Mouse (Mus musculus) cerebellum, adult 9-11 months (tissue): ENCODE measurements around the gene Sox6.
A peak's percentile ranks its signal among the peaks of the same experiment; 100 is the strongest.

Source experiments
- DNase-seq: peaks from one replicate; pipeline ENCODE4 v3.0.0; 2022

Gene Sox6

DNA sequence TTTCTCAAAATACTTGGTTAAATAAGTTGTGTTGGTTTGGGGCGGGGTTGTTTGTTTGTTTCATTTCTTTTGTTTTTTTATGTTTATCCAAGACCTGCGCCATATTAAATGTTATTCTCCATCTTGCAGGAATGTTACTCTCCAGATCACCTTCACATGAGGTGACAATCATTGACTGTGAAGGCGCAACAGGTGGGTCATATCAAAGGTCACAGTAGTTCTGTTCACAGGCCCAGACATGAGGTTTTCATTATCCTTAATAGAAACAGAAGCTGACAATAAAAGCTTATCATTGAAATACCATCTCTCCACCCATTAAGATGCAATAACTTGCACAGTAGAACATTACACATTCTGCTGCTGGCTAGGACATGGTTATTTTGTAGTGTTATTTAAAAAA is 54.5 kb downstream of the Sox6 start:
- DNase-seq: no peak

DNA sequence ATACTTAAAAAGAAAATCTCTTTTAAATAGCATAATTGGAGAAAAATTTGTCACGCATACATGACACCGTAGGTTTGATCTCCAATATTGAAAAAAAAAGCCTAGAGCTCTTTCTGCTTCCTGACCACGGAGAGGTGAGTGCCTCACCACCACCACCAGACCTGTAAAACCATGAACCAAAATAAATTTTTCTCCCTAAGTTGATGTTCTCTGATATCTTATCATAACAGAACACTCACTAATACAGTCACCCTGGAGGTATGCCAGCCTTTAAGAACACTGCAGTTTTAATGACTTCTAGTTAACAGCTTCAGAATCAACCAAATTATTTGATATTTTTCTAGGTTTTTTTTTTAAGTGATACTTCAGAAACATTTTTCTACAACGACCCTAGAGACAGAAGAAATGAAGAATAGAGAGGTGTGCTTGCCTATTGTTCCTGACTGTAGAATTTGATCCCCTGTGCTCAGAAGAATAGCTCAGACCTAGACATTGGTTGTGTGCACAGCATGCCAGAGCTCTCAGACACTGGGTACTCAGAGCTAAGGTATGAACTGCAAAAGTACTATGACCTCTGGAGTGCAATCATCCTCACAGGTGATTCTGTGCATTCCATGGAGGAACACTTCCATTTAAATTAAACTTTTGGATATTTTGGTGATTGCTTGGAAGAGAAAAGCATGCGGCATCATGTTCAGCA is 58.6 kb downstream of the Sox6 start:
- DNase-seq: no peak

DNA sequence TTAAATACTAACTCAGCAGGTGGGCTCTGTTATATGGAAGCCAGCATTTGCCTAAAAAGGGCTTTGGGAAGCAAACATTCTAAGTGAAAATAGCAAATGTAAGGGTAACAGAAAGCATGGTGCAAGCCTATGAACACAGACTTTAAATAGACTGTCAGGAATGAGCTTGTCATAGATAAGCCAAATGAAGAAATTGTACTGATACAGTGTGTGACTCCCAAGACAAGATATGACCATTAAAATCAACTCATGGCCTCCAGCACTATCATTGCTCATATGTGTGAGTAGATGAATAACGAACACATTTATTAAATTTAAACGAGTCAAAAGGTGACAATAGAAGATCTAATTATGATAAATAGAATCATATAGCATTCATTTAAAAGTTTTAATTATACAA is 64.1 kb downstream of the Sox6 start:
- DNase-seq: no peak

DNA sequence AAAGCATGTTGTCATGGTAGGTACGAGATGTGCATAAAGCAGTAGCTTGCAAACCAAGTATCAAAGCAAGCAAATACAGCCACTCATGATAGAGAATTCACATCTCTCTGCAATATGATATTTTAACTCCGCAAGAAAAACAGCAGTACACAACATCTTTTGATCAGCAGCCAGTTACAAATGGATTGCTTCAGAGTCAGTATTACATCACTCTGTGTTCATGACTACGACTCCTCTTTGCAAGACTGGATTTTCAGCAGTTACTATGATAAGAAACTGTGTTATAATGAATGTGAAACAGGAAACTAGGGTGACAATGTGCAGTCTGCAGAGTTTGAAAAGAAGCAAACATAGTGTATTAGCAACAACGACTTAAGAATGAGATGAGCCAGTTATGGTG is 71.4 kb downstream of the Sox6 start:
- no peak for DNase-seq

DNA sequence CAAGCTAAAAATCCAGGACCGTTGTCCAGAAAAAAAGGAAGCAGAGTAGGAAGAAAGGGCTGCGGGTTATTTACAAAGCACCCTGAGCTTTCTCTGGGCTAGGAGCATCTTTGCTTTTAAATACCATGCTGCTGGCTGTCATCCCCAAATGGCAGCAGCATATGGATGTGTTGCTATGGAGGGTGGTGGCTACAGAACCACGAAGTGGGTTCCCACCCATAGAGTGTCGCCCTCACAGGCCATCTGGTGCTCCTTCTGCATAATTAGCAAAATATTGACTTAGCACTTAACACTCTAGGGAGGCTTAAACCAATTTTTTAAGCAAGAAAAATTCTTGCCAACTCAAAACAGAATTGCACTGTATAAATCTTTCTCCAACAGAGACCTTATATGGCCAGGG is 72.4 kb downstream of the Sox6 start:
- peak; percentile 6 for DNase-seq

DNA sequence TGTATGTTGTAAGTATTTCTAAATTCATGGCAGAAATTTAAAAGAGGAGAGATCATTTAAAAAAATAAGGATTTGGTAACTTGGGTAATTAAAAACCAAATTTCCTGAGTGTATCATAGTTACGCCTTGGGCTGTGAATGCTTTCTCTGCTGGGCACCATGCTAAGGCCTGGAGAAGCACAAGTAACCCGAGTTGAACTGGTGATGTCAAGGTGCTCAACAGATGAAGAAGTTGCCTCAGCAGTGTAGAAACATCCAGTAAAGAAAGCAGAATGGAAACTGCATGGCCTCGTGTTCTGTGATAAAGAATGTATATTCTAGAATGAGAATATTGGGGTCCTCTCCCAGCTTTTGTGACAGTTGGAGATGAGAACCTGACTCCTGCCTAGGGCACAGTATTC is 85.5 kb downstream of the Sox6 start:
- no peak for DNase-seq

DNA sequence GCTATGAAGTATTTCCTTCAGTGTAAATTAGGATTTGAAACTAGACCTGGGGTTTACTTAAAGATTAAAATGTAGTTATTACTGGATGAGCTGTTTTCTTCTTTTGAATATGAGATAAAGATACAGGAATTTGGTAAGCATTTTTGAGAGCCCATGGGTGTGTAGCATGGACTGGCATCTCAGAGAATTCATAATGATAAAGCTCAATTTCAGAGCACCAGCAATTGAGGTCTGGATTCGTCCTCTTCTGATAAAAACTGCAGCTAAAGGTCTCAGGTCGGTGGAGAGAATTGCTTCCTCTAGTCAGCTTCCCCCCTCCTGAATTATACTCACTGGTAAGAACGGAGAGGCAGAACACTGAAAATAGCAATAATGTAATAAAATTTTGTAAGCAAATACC is 86.4 kb downstream of the Sox6 start:
- no peak for DNase-seq

DNA sequence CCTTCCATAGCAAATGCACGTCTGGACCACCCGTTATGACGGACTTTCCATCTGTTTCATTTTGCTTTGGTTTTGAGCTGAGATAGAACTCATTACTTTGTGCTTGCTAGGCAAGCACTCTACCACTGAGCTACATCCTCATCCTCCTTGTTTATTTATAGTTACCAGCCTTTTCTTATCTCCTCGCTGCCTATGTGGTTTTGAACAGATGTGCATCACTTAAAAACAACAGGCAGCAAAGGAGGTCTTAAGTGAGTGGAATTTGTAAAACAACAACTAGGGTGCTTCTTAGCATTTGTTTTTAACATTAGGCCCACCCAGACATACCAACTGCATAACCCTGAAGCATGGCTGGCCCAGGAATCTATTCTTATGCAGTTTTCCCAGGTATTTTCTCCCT is 86.9 kb downstream of the Sox6 start:
- DNase-seq: no peak

DNA sequence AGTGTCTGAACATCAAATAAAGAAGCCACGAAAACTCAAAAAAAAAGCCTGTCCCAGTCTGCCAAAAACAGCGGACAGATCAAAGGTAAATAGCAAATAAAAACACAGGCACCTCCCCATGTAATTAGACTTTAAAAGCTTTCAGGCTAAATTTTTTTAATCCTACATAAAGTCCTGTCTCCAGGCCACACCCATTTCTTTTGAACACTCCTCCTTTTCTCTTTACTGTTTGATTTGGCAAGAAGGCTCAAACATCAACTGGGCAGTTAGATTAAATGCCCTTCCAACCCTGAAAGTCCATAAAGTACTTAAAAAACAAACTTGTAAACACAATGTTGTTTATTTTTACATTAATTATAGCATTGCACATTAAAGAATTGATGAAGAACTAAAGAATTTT is 90.7 kb downstream of the Sox6 start:
- DNase-seq: no peak

DNA sequence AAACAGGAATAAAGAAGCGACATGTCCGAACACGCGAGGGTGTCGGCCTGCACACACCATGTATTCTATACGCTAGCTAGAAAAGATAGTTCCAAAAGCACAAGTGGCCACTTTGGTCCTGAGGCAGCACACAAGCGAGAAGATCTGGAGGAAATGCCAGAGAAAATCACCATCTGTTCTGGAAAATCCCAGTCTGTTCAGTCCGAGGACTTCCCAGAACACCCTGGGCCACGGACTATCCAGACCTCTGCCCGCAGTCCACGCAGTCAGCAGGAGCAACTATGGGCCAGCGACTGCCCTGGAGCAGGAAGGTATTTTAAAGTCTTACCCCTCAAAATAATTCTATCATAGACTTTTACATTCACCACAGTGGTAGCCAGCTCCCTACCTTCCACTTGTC is 92.0 kb downstream of the Sox6 start:
- DNase-seq: peak; percentile 39

DNA sequence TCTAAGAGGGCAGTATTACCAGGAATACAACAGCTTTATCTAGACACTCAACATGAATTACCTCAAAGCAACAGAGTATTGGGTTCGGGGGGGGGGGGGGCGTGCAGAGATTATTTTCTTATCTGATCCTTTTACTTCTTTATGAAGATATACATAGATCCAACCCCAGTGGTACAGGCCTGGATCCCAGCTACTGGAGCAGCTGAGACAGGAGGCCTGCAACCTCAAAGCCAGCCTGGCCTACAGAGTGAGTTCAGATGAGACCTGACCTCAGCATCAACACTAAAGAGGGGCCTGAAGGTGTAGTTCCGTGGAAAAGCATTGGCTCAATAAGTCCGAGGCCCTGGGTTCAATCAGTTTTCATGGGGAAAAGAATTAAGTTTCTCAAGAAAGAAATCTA is 93.1 kb downstream of the Sox6 start:
- no peak for DNase-seq

DNA sequence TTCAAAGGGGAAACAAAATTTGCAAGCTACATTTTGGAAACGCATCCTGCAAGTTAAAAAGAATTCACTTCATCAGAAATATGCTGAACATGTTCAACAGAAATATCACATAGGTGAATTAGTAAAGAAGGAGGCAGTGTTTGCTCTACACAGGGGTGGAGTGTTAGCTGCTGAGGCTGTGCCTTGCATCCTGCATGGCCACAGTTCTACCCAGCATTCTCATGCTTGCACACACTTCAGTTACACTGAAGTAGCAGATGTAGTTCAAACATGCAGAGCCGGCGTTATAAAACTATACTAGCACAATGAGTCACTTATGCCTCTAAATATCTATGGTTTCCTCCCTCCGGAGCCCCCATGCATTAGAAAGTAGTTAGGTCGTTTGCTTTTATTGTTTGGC is 94.3 kb downstream of the Sox6 start:
- DNase-seq: no peak

DNA sequence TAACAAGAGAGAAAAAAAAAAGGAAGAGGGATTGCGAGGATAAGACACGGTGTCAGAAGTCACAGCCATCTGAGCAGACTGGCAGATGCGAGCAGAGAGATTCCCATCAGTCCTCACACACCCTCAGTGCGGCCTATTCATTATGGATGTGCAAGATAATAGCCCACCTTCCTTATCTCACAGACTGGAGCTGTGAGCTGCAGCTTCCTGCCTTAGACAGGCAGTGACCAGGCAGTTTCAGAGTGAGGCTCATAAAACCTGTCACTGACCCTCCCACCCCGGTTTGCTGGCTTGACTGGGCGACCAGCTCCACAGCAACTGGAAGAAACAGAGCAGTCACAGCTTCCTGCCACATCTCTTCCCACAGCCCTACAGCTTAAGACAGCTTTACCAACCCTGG is 96.8 kb downstream of the Sox6 start:
- DNase-seq: no peak

DNA sequence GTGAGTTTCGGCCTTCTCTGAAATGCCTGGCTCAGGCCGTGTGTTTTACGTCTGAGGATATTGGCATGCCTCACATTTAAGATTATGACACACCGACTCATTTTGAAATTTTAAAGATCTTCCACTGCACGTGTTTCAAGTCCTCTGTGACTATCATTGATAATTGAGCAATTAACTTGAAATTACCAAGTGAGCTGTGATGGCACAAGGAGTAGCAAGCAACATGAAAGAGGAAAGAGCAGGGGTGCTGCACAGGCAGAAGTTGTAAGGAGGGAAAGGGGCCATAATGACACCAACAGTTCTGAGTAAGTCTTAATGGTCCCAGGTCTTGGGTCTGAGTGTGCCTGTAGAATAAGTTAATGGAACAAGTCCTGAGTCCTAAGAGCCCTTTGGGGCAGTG is 99.3 kb downstream of the Sox6 start:
- no peak for DNase-seq

DNA sequence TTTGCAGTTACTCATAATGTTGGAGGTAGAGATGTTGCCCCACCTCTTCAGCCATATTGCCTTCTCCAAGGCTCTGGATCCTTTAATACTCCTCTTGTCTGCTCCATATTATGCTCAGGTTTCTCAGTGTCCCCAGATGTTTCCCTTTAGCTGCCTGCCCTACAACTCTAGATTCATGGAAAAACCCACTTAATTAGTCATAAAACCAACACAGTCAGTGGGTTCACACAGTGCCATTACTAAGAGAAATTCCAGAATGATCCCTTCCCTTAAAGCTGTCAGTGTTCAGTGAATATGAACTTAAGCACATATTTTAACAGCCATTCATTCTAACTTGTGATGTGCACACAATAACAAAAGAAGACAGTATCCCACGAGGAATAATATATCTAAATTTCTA is 101.7 kb downstream of the Sox6 start:
- no peak for DNase-seq

DNA sequence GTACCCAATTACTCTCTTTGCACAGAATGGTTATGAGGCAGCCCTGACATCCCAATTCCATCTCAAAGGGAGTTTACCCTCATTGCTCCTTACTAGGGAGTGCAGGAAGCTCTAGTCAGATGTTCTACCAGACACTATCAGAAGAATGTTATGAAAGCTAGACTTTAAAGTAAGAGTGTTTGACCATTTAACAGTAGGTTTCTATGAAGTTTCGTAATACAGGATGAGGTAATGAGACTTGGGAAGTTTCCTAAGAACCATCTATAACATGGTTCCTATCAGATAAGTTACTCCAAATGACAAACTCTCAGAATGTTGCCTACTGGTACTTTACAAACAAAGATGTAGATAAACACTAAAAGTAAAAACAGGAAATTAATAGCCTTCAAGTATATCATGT is 123.3 kb downstream of the Sox6 start:
- DNase-seq: no peak

DNA sequence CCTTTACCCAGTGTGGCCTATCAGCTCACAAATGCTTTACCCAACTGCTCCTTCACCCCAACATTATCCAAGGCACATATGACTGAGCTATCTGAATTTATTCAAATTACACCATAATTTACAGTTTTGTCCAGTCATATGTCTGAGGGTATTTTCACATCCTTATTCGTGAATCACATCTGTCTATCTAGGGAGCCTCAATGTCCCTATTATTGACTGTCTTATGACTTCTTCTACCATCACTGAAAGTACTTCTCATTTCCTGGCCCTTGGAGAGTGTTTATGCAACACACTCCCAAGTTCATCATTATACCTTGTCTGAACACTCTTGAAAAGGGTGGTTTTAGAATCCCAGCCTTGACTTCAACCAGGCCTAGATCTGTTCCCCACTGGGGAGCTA is 128.3 kb downstream of the Sox6 start:
- no peak for DNase-seq

DNA sequence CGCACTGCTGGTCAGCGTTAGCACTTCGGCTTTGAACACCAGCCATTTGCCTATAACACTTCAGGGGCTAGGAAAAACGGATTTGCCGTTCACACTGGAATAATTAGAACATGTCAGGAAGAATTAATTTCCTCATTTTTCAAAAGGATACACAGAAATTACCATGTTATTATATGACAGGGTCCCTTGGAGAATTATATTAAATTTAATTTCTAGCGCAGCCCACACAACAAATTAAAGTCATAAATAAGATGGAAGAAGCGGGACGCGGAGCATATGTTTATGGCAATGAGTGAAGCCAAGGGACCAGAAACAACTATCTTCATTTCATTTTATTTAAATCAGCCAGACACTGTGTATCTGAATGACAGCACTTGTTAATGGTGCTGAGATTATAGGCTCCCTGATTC is 133.8 kb downstream of the Sox6 start:
- DNase-seq: no peak

DNA sequence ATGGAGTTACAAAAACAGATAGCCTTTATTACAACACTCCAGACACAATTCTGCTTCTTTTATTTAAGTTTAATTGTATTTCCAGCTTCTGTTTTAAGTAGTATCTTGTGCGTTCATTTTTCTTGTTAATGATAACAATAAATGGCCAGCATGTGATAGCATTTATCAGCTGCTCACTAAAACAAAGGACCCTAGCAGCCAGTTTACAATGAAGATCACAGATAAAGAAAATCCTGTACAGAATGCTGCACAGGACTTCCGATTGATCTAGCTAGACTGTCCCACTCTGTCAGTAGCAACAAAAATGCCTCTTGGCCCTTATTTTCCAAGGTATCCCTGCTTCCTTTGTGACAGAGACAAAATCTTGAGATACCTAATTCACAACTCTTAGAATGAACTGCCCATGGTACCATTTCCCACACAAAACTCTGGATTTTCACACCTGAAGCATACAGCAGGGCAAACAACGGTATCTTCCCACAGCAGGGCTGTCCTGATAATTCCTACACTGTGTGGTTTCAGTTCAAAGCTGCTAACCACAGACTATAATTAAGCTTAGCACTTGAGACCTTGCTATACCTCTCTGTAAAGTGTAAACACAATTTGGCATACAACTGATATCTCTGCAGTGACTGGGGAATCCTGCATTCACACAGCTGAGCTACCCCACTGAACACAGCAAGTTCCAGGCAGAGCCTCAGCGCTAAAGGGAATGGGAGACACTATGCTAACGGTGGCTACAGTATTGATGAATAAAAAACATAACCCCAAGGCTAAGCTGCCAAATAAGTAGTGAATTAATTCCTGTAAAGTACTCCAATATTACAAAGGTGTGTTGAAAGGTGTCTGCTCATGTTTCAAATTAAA is 134.4 kb downstream of the Sox6 start:
- no peak for DNase-seq

DNA sequence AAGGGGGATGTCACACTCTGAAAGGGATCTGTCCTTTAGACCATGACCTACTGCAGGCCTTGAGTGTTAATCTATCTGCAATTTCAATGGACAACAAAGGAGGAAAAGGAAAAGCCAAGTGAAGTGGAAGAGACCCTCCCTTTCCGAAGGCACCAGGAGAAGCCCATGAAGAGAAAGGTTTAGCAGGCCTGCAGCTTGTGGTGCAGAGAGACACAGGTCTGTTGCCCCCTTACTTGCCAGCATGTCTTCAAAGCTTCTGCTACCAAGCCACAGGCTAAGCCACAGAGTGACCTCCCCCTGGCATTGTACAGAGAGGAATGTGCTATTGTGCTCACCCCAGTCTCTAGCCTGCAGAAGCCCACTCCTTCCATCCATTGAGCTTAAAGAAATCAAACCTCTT is 135.2 kb downstream of the Sox6 start:
- DNase-seq: no peak

DNA sequence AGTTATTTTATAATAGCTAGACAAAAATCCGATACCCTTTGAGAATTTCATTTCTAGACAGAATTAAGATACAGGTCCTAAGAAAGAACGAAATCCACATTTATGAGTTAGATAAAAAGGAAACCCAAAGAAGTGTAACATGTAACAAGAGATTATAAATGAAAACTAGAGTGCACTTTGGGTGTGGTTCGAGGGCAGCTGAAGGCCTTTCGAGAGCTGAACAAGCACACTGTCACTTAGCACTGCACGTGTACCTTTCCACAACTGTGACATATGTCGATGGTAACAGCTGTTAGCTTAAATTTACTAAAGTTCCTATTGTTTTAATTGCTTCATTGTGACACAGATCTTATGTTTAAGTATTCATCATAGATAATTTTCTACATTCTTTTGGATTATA is 142.8 kb downstream of the Sox6 start:
- DNase-seq: no peak

DNA sequence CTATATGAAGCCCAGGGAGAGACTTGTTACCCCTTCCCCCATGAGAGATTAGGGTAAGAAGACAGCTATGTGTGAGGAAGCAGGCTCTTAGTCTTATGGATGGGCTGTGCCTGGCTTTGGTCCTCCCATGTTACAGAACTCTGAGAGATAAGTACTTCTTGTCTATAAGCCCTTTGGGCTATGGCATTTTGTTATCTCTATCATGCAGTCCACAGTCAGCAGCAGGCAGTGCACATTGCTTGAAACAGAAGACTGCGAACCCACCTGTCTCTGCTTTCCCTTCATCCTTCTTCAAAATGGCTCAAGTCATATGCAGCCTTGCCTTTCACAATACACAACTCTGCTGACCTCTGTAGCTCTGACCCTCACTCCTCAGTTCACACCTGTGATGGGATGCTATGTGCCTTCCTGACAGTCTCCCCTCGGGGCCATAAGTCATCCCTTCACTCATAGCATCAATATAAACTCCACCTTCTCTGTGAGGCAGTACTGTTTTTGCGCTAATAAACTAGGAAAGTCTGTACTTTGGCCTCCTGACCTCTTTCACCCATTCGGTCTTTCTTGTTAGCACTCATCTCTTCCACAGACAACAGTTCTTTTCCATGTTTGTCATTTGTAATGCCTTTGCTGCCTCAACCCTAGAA is 143.4 kb downstream of the Sox6 start:
- DNase-seq: no peak

DNA sequence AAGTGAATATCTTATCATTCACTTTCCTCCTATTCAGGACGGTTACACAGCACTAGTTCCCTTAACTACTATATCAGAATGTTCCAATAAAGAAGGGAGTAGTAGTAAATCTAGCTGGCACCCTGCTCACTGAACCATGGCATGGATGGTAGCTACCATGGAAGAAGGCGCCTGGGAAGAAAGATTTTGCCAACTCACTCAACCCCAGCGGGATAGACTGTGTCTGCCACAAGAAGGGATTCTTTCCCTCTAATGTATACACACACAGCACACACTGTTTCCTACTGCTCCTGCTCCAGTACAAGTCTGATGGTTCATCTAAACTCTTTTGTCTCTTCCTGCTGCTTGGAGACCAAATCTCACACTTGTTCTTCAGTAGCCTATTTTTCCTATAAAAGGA is 147.1 kb downstream of the Sox6 start:
- DNase-seq: no peak

DNA sequence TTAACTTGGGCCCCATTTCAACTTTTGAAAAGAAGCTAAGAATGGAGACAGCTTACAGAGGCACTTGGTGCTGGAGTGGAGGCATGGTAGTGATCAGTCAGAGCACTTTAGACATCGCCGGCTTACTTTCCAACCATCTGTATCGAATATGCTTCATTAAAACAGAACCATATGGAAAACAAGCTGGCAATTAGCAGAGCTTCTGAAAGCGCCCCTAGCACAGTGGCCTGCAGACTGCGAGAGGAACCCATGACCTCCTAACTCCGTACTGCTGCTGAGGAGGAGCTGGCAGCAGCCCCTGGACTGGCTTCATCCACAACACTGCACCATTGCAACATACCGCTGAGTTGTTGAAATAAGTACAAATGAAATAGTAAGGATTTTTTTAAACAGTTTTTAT is 148.7 kb downstream of the Sox6 start:
- DNase-seq: no peak
